Mouse (Mus musculus) stomach, embryonic 14.5 days (tissue): Measurements from ENCODE around the gene Ptpn14. TPM values are rescaled to one million over a fixed set of nuclear protein-coding genes. Genes with fewer than 3 reads are reported as not detected.

ENCODE experiments used
- ATAC-seq: fragments of 200-750 bp; cut with Nextera tagmentation; 2 replicates; pipeline ENCODE4 v1.8.0; 2017; ENCODE audit warnings: low read depth, moderate TSS enrichment; ENCODE audit not compliant: insufficient number of reproducible peaks, insufficient read depth, low FRiP score
- H3K27ac ChIP-seq: fragments of 300-500 bp; sonication (generic); 2 replicates; pipeline ENCODE4 v1.5.1; 2014; ENCODE audit warnings: mild to moderate bottlenecking, low read length, moderate library complexity, mixed read lengths
- H3K27me3 ChIP-seq: fragments of 300-500 bp; sonication (generic); 2 replicates; pipeline ENCODE4 v1.6.1; 2014; ENCODE audit warnings: low read length, control low read depth, mixed read lengths; ENCODE audit not compliant: control insufficient read depth, insufficient read depth
- H3K36me3 ChIP-seq: fragments of 300-500 bp; sonication (generic); 2 replicates; pipeline ENCODE4 v1.6.1; 2014; ENCODE audit warnings: mild to moderate bottlenecking, control low read depth, low read length, moderate library complexity, mixed read lengths; ENCODE audit not compliant: control insufficient read depth, insufficient read depth
- H3K4me1 ChIP-seq: fragments of 300-500 bp; sonication (generic); 2 replicates; pipeline ENCODE4 v1.6.1; 2014; ENCODE audit warnings: low read length, control low read depth, mixed read lengths; ENCODE audit not compliant: control insufficient read depth, insufficient read depth
- H3K4me2 ChIP-seq: fragments of 300-500 bp; sonication (generic); replicated peaks from 2 replicates; pipeline ENCODE4 v1.6.1; 2014; ENCODE audit warnings: low read depth, low read length, control low read depth
- H3K4me3 ChIP-seq: fragments of 300-500 bp; sonication (generic); 2 replicates; pipeline ENCODE4 v1.5.1; 2014; ENCODE audit warnings: low read depth, low read length, control low read depth
- H3K9ac ChIP-seq: fragments of 300-500 bp; sonication (generic); replicated peaks from 2 replicates; pipeline ENCODE4 v1.6.1; 2014; ENCODE audit warnings: low read depth, mild to moderate bottlenecking, control low read depth, low read length, moderate library complexity, mixed read lengths
- H3K9me3 ChIP-seq: fragments of 300-500 bp; sonication (generic); 2 replicates; pipeline ENCODE4 v1.6.1; 2016; ENCODE audit warnings: low read depth, low read length, control low read depth; ENCODE audit not compliant: control insufficient read depth
- WGBS: fragments of 180-500 bp; shearing (Covaris S2); extraction: QIAGEN DNeasy Blood & Tissue Kit; methylation state at CpG from one replicate; pipeline ENCODE4 v1.1.7; 2014; 5-methylcytosine and 5-hydroxymethylcytosine counted together
- polyA plus RNA-seq: library from polyadenylated mRNA; unstranded; fragments of >200 nt; fragmentation: Nextera tagmentation; extraction: Ambion mirVana; gene quantifications from 2 replicates; pipeline ENCODE4 v1.2.1, GENCODE M21; 2014

Gene Ptpn14
- polyA plus RNA-seq, 1 experiment from 2014 or later, result 14.3 TPM

GRCm38 (mm10) chr1:189868036-189868435 lies 140.0 kb downstream of the Ptpn14 start:
- ATAC-seq, result no peak
- Histone ChIP-seq H3K27me3 (no peaks in the 10 kb centered on the region), H3K9ac (no peak overlapping the region), H3K27ac (no peak overlapping the region), H3K4me2 (no peak overlapping the region), H3K4me1 (peaks cover 8% of the 10 kb centered on the region), H3K4me3 (no peak overlapping the region), H3K36me3 (peaks cover 30% of the 10 kb centered on the region; the same call in 1 of the 2 replicates), H3K9me3 (no peaks in the 10 kb centered on the region)
- WGBS, result 76% methylated on average over 10 of the region's 10 CpGs

GRCm38 (mm10) chr1:189869651-189870270 lies 141.7 kb downstream of the Ptpn14 start:
- no peak overlapping the region for H3K4me2 ChIP-seq
- no peak overlapping the region for H3K9ac ChIP-seq
- no peaks in the 10 kb centered on the region for H3K27me3 ChIP-seq
- peaks cover 26% of the 10 kb centered on the region; the same call in 1 of the 2 replicates for H3K36me3 ChIP-seq
- 88% methylated on average over 18 of the region's 18 CpGs for WGBS
- H3K27ac ChIP-seq, result no peak overlapping the region
- no peak overlapping the region for H3K4me3 ChIP-seq
- ATAC-seq, result no peak
- peaks cover 8% of the 10 kb centered on the region for H3K4me1 ChIP-seq
- no peaks in the 10 kb centered on the region for H3K9me3 ChIP-seq

- Histone ChIP-seq H3K27ac (no peak overlapping the region), H3K9ac (no peak overlapping the region), H3K27me3 (no peaks in the 10 kb centered on the region), H3K4me1 (peaks cover 11% of the 10 kb centered on the region), H3K36me3 (peaks cover 23% of the 10 kb centered on the region; the same call in 1 of the 2 replicates), H3K4me2 (no peak overlapping the region), H3K4me3 (no peak overlapping the region), H3K9me3 (no peaks in the 10 kb centered on the region)
- ATAC-seq, result no peak
- 84% methylated on average over 8 of the region's 8 CpGs for whole genome bisulfite sequencing
Observed at GRCm38 (mm10) chr1:189870539-189870938, 142.5 kb downstream of the Ptpn14 start.

GRCm38 (mm10) chr1:189871625-189872024 lies 143.6 kb downstream of the Ptpn14 start:
- peaks cover 16% of the 10 kb centered on the region; the same call in 1 of the 2 replicates for H3K36me3 ChIP-seq
- H3K4me2 ChIP-seq, result no peak overlapping the region
- H3K27ac ChIP-seq, result no peak overlapping the region
- H3K4me3 ChIP-seq, result no peak overlapping the region
- H3K9ac ChIP-seq, result no peak overlapping the region
- H3K9me3 ChIP-seq, result no peaks in the 10 kb centered on the region
- H3K4me1 ChIP-seq, result peaks cover 12% of the 10 kb centered on the region
- WGBS, result 88% methylated on average over 8 of the region's 8 CpGs
- ATAC-seq, result no peak
- H3K27me3 ChIP-seq, result no peaks in the 10 kb centered on the region

GRCm38 (mm10) chr1:189872050-189872449 lies 144.0 kb downstream of the Ptpn14 start:
- H3K4me3 ChIP-seq, result no peak overlapping the region
- H3K9ac ChIP-seq, result no peak overlapping the region
- WGBS, result 71% methylated on average over 4 of the region's 4 CpGs
- no peak for ATAC-seq
- H3K9me3 ChIP-seq, result no peaks in the 10 kb centered on the region
- H3K27me3 ChIP-seq, result no peaks in the 10 kb centered on the region
- H3K36me3 ChIP-seq, result peaks cover 16% of the 10 kb centered on the region; the same call in 1 of the 2 replicates
- H3K4me2 ChIP-seq, result no peak overlapping the region
- no peak overlapping the region for H3K27ac ChIP-seq
- H3K4me1 ChIP-seq, result peaks cover 8% of the 10 kb centered on the region

- Histone ChIP-seq H3K9me3 (no peaks in the 10 kb centered on the region), H3K36me3 (peaks cover 16% of the 10 kb centered on the region; the same call in 1 of the 2 replicates), H3K4me3 (no peak overlapping the region), H3K4me2 (no peak overlapping the region), H3K27me3 (no peaks in the 10 kb centered on the region), H3K27ac (no peak overlapping the region), H3K4me1 (0 out of 2 replicates have a peak, but pooled peaks cover 4% of the 10 kb centered on the region), H3K9ac (no peak overlapping the region)
- no peak for ATAC-seq
- 79% methylated on average over 8 of the region's 8 CpGs for WGBS
Observed at GRCm38 (mm10) chr1:189873591-189873990, 145.5 kb downstream of the Ptpn14 start.

- H3K9me3 ChIP-seq, result no peaks in the 10 kb centered on the region
- H3K9ac ChIP-seq, result no peak overlapping the region
- peaks cover 13% of the 10 kb centered on the region; the same call in 1 of the 2 replicates for H3K36me3 ChIP-seq
- no peak overlapping the region for H3K27ac ChIP-seq
- no peaks in the 10 kb centered on the region for H3K27me3 ChIP-seq
- no peak for ATAC-seq
- no peak overlapping the region for H3K4me3 ChIP-seq
- 25% methylated on average over 6 of the region's 6 CpGs for WGBS
- H3K4me1 ChIP-seq, result 0 out of 2 replicates have a peak, but pooled peaks cover 4% of the 10 kb centered on the region
- no peak overlapping the region for H3K4me2 ChIP-seq
Observed at GRCm38 (mm10) chr1:189875439-189875861, 147.4 kb downstream of the Ptpn14 start.

GRCm38 (mm10) chr1:189876162-189876561 lies 148.1 kb downstream of the Ptpn14 start:
- no peak overlapping the region for H3K9ac ChIP-seq
- no peaks in the 10 kb centered on the region for H3K9me3 ChIP-seq
- ATAC-seq, result no peak
- 0 out of 2 replicates have a peak, but pooled peaks cover 4% of the 10 kb centered on the region for H3K4me1 ChIP-seq
- no peak overlapping the region for H3K27ac ChIP-seq
- no peak overlapping the region for H3K4me2 ChIP-seq
- peaks cover 7% of the 10 kb centered on the region; the same call in 1 of the 2 replicates for H3K36me3 ChIP-seq
- no peak overlapping the region for H3K4me3 ChIP-seq
- 72% methylated on average over 8 of the region's 8 CpGs for WGBS
- no peaks in the 10 kb centered on the region for H3K27me3 ChIP-seq
